Mouse (Mus musculus) stomach, postnatal 0 days (tissue): ENCODE results near the gene Chrm4. TPM values are rescaled to one million over a fixed set of nuclear protein-coding genes. Genes with fewer than 3 reads are reported as not detected.

Experiments
- ATAC-seq: fragments of 200-750 bp; cut with Nextera tagmentation; 2 replicates; pipeline ENCODE4 v1.8.0; 2017; ENCODE audit not compliant: low FRiP score, low TSS enrichment
- DNase-seq: peaks from one replicate; pipeline ENCODE4 v3.0.0-alpha.2; 2016; ENCODE audit warnings: low spot score
- H3K27ac ChIP-seq: fragments of 300-500 bp; sonication (generic); replicated peaks from 2 replicates; pipeline ENCODE4 v1.5.1; 2014; ENCODE audit warnings: mild to moderate bottlenecking, control low read depth
- H3K27me3 ChIP-seq: fragments of 300-500 bp; sonication (generic); 2 replicates; pipeline ENCODE4 v1.6.1; 2014; ENCODE audit warnings: low read length; ENCODE audit not compliant: control insufficient read depth, insufficient read depth
- H3K36me3 ChIP-seq: fragments of 300-500 bp; sonication (generic); 2 replicates; pipeline ENCODE4 v1.6.1; 2014; ENCODE audit warnings: low read length, mixed read lengths; ENCODE audit not compliant: control insufficient read depth, insufficient read depth
- H3K4me1 ChIP-seq: fragments of 300-500 bp; sonication (generic); replicated peaks from 2 replicates; pipeline ENCODE4 v1.6.1; 2014; ENCODE audit warnings: antibody characterized with exemption; ENCODE audit not compliant: control insufficient read depth, insufficient read depth
- H3K4me2 ChIP-seq: fragments of 300-500 bp; sonication (generic); replicated peaks from 2 replicates; pipeline ENCODE4 v1.6.1; 2014; ENCODE audit warnings: low read depth, mild to moderate bottlenecking, control low read depth, moderate library complexity
- H3K4me3 ChIP-seq: fragments of 300-500 bp; sonication (generic); 2 replicates; pipeline ENCODE4 v1.5.1; 2014; ENCODE audit warnings: low read depth, low read length, control low read depth
- H3K9ac ChIP-seq: fragments of 300-500 bp; sonication (generic); 2 replicates; pipeline ENCODE4 v1.6.1; 2014; ENCODE audit warnings: mild to moderate bottlenecking, low read length, control low read depth, mixed read lengths
- H3K9me3 ChIP-seq: fragments of 300-500 bp; sonication (generic); 2 replicates; pipeline ENCODE4 v1.6.1; 2016; ENCODE audit warnings: low read length; ENCODE audit not compliant: control insufficient read depth
- CTCF ChIP-seq: IDR thresholded peaks from 2 replicates; pipeline ENCODE4 v1.5.1; 2016; ENCODE audit warnings: antibody characterized with exemption, low read depth, mild to moderate bottlenecking, moderate library complexity
- EP300 ChIP-seq: optimal IDR thresholded peaks from 2 replicates; pipeline ENCODE3; 2016; ENCODE audit warnings: antibody characterized with exemption
- WGBS: fragments of 180-500 bp; shearing (Covaris S2); extraction: QIAGEN DNeasy Blood & Tissue Kit; methylation state at CpG from one replicate; pipeline ENCODE4 v1.1.7; 2014; 5-methylcytosine and 5-hydroxymethylcytosine counted together
- polyA plus RNA-seq: library from polyadenylated mRNA; unstranded; fragments of >200 nt; fragmentation: Nextera tagmentation; extraction: Ambion mirVana; gene quantifications from 2 replicates; pipeline ENCODE4 v1.2.1, GENCODE M21; 2015

The Chrm4 gene
- 0.08 and 0.16 TPM in 2 replicates for polyA plus RNA-seq

- no peak for DNase-seq
- Histone ChIP-seq H3K9ac (no peak within 1 kb of the TSS), H3K36me3 (no peaks in the 10 kb centered on the region), H3K4me2 (no peak within 1 kb of the TSS), H3K4me1 (peaks cover 11% of the 10 kb centered on the region), H3K27ac (no peak within 1 kb of the TSS), H3K4me3 (peak within 1 kb of the TSS; percentile 2; the same call in 1 of the 2 replicates), H3K9me3 (no peaks in the 10 kb centered on the region), H3K27me3 (peaks cover 4% of the 10 kb centered on the region; the same call in 1 of the 2 replicates)
- TF ChIP-seq CTCF: no peak
- no peak for TF ChIP-seq EP300
- 77% methylated on average over 3 of the region's 3 CpGs for WGBS
- no peak for ATAC-seq
Observed at GRCm38 (mm10) chr2:91926949-91927348, at the start of gene Chrm4. Gene Chrm4 (plus strand): TSS chr2:91927249.

GRCm38 (mm10) chr2:91878387-91879180, 48.5 kb upstream of the Chrm4 start:
- Histone ChIP-seq H3K27me3 (no peaks in the 10 kb centered on the region), H3K27ac (no peak overlapping the region), H3K36me3 (no peaks in the 10 kb centered on the region), H3K9ac (no peak overlapping the region), H3K9me3 (no peaks in the 10 kb centered on the region), H3K4me2 (no peak overlapping the region), H3K4me3 (no peak overlapping the region), H3K4me1 (no peaks in the 10 kb centered on the region)
- WGBS: 56% methylated on average over 7 of the region's 7 CpGs
- no peak for ATAC-seq
- TF ChIP-seq CTCF: no peak
- no peak for TF ChIP-seq EP300
- DNase-seq: no peak

GRCm38 (mm10) chr2:91883961-91884360, 43.1 kb upstream of the Chrm4 start:
- TF ChIP-seq CTCF: no peak
- no peak for TF ChIP-seq EP300
- Histone ChIP-seq H3K9me3 (no peaks in the 10 kb centered on the region), H3K27ac (no peak overlapping the region), H3K27me3 (no peaks in the 10 kb centered on the region), H3K4me2 (no peak overlapping the region), H3K9ac (no peak overlapping the region), H3K4me1 (no peaks in the 10 kb centered on the region), H3K36me3 (peaks cover 10% of the 10 kb centered on the region), H3K4me3 (no peak overlapping the region)
- no peak for ATAC-seq
- WGBS: 69% methylated on average over 4 of the region's 4 CpGs
- no peak for DNase-seq

- DNase-seq: no peak
- H3K27me3 ChIP-seq: no peaks in the 10 kb centered on the region
- H3K36me3 ChIP-seq: peaks cover 10% of the 10 kb centered on the region
- WGBS: 51% methylated on average over 4 of the region's 4 CpGs
- H3K4me2 ChIP-seq: no peak overlapping the region
- no peak overlapping the region for H3K9ac ChIP-seq
- H3K4me1 ChIP-seq: no peaks in the 10 kb centered on the region
- no peaks in the 10 kb centered on the region for H3K9me3 ChIP-seq
- no peak for TF ChIP-seq CTCF
- no peak overlapping the region for H3K27ac ChIP-seq
- no peak for ATAC-seq
- H3K4me3 ChIP-seq: no peak overlapping the region
Observed at GRCm38 (mm10) chr2:91884616-91885015, 42.4 kb upstream of the Chrm4 start.

GRCm38 (mm10) chr2:91894716-91895115, 32.3 kb upstream of the Chrm4 start:
- no peak for TF ChIP-seq EP300
- TF ChIP-seq CTCF: no peak
- no peaks in the 10 kb centered on the region for H3K4me1 ChIP-seq
- H3K9ac ChIP-seq: no peak overlapping the region
- 0 out of 2 replicates have a peak, but pooled peaks cover 3% of the 10 kb centered on the region for H3K36me3 ChIP-seq
- no peaks in the 10 kb centered on the region for H3K27me3 ChIP-seq
- no peak overlapping the region for H3K4me3 ChIP-seq
- ATAC-seq: no peak
- H3K27ac ChIP-seq: no peak overlapping the region
- DNase-seq: no peak
- no peak overlapping the region for H3K4me2 ChIP-seq
- WGBS: 72% methylated on average over 3 of the region's 3 CpGs
- no peaks in the 10 kb centered on the region for H3K9me3 ChIP-seq

- H3K4me2 ChIP-seq: no peak overlapping the region
- no peaks in the 10 kb centered on the region for H3K9me3 ChIP-seq
- H3K27me3 ChIP-seq: no peaks in the 10 kb centered on the region
- no peak overlapping the region for H3K4me3 ChIP-seq
- H3K9ac ChIP-seq: no peak overlapping the region
- ATAC-seq (no peak), DNase-seq (no peak)
- TF ChIP-seq EP300: no peak
- no peak for TF ChIP-seq CTCF
- peaks cover 3% of the 10 kb centered on the region; the same call in 1 of the 2 replicates for H3K36me3 ChIP-seq
- H3K4me1 ChIP-seq: no peaks in the 10 kb centered on the region
- WGBS: 88% methylated on average over 3 of the region's 3 CpGs
- no peak overlapping the region for H3K27ac ChIP-seq
Observed at GRCm38 (mm10) chr2:91895401-91895800, 31.6 kb upstream of the Chrm4 start.
